Mouse (Mus musculus): Measurements from ENCODE around the gene Fancc.

The Fancc gene

GRCm38 (mm10) chr13:63496646-63497582 is at the start of gene Fancc:
Fancc (minus strand) TSS chr13:63497278.
- peak; percentile 33 to 51 for DNase-seq

- DNase-seq = no peak
Measured at GRCm38 (mm10) chr13:63545291-63545690, 48.2 kb upstream of the Fancc start.

- peak in 1 of 2 experiments; percentile 33 for DNase-seq
Measured at GRCm38 (mm10) chr13:63544967-63545253, 47.8 kb upstream of the Fancc start.

- DNase-seq = no peak
Measured at GRCm38 (mm10) chr13:63544119-63544966, 47.3 kb upstream of the Fancc start.

GRCm38 (mm10) chr13:63543459-63543858 is 46.4 kb upstream of the Fancc start:
- DNase-seq = no peak

GRCm38 (mm10) chr13:63542796-63543384 is 45.8 kb upstream of the Fancc start:
- DNase-seq = no peak

GRCm38 (mm10) chr13:63541510-63541909 is 44.4 kb upstream of the Fancc start:
- DNase-seq = no peak

GRCm38 (mm10) chr13:63540584-63540983 is 43.5 kb upstream of the Fancc start:
- no peak for DNase-seq

GRCm38 (mm10) chr13:63534981-63535380 is 37.9 kb upstream of the Fancc start:
- DNase-seq = no peak

- no peak for DNase-seq
Measured at GRCm38 (mm10) chr13:63530857-63531256, 33.8 kb upstream of the Fancc start.

GRCm38 (mm10) chr13:63530371-63530764 is 33.3 kb upstream of the Fancc start:
- no peak for DNase-seq

- no peak for DNase-seq
Measured at GRCm38 (mm10) chr13:63529602-63530370, 32.7 kb upstream of the Fancc start.

GRCm38 (mm10) chr13:63528852-63529251 is 31.8 kb upstream of the Fancc start:
- no peak for DNase-seq

- DNase-seq = no peak
Measured at GRCm38 (mm10) chr13:63528164-63528675, 31.1 kb upstream of the Fancc start.

GRCm38 (mm10) chr13:63525571-63526197 is 28.6 kb upstream of the Fancc start:
- no peak for DNase-seq

- peak in 1 of 2 experiments; percentile 41 for DNase-seq
Measured at GRCm38 (mm10) chr13:63524608-63525570, 27.8 kb upstream of the Fancc start.

GRCm38 (mm10) chr13:63524061-63524460 is 27.0 kb upstream of the Fancc start:
- DNase-seq = no peak

- no peak for DNase-seq
Measured at GRCm38 (mm10) chr13:63522832-63523231, 25.8 kb upstream of the Fancc start.

- no peak for DNase-seq
Measured at GRCm38 (mm10) chr13:63520110-63520509, 23.0 kb upstream of the Fancc start.

GRCm38 (mm10) chr13:63516535-63516934 is 19.5 kb upstream of the Fancc start:
- no peak for DNase-seq

GRCm38 (mm10) chr13:63515542-63515941 is 18.5 kb upstream of the Fancc start:
- DNase-seq = no peak

All from kidney, postnatal 25 days (tissue).